In genomic region chr7:140033386-140033785, GRCm38 (mm10) we compare ENCODE assay signal across 27 mouse cellular contexts. TPM values are rescaled to one million over a fixed set of nuclear protein-coding genes. Genes with fewer than 3 reads are reported as not detected.
DNase-seq lines count a peak whose midpoint lies in the region; ATAC-seq lines count a peak whose summit lies in the region.
"Had no signal": no experiment of that assay in that cellular context is flagged by ENCODE, and none has a peak within 500 bp of the region (broad histone marks: within the 10 kb centered on the region; RNA-seq: fewer than 3 reads in every experiment).

No protein-coding gene starts in this region.

- intact Hi-C loops in heart, postnatal 14 days (cut with DNase I), result no loop called here

- peaks cover 7% of the 10 kb centered on the region for H3K9me3 ChIP-seq in megakaryocyte, embryonic 14.5 days
- H3K9me3 ChIP-seq: embryonic facial prominence, embryonic 13.5 days; embryonic facial prominence, embryonic 15.5 days; forebrain, embryonic 12.5 days had no signal

- H3K4me1 ChIP-seq in megakaryocyte, embryonic 14.5 days, result peaks cover 25% of the 10 kb centered on the region

- peak overlapping the region; percentile 13 for H3K4me3 ChIP-seq in megakaryocyte, embryonic 14.5 days (replicated peaks)
- H3K4me3 ChIP-seq: embryonic facial prominence, embryonic 13.5 days; embryonic facial prominence, embryonic 15.5 days; erythroblast, embryonic 14.5 days; forebrain, embryonic 10.5 days; forebrain, embryonic 12.5 days had no signal

- no peaks in the 10 kb centered on the region for H3K27me3 ChIP-seq in megakaryocyte, embryonic 14.5 days (replicated peaks)
- H3K27me3 ChIP-seq: embryonic facial prominence, embryonic 13.5 days; embryonic facial prominence, embryonic 15.5 days had no signal

- no peak for ATAC-seq in megakaryocyte, adult 5-6 weeks (ENCODE audit: poor library complexity, severe bottlenecking)
- ATAC-seq: forebrain, embryonic 14.5 days; forebrain, embryonic 16.5 days had no signal

- DNase-seq in heart, adult 11 months, result peak; percentile 76
- DNase-seq in heart, postnatal 14 days, result no peak
- peak; percentile 0 for DNase-seq in B cell, adult 2 months
- DNase-seq: adrenal gland, adult 2 months; adrenal gland, postnatal 10 days; adrenal gland, postnatal 25 days; cerebellum, adult 11 months; cerebellum, adult 18-20 months; cerebellum, adult 8-10 months; cerebellum, adult 9-11 months; cerebellum, postnatal 14 days; cerebellum, postnatal 36 days; embryo, embryonic 11 days had no signal

- peaks cover 68% of the 10 kb centered on the region for H3K36me3 ChIP-seq in megakaryocyte, embryonic 14.5 days (replicated peaks; ENCODE audit: low read length)

RNA-seq across cellular contexts. Expression of gene Zfp511, which starts 2.8 kb away (rescaled TPM):
- 10 to 100 TPM; 10.3 to 10.7 TPM for total RNA-seq in heart, postnatal 14 days (2021)
- 13.1 and 14.7 TPM in 2 replicates for polyA plus RNA-seq in megakaryocyte, embryonic 14.5 days (2012; ENCODE audit: insufficient read depth, low replicate concordance)
- total RNA-seq in megakaryocyte, adult 5-6 weeks (2015), result 32.2 and 34.0 TPM in 2 replicates
- 19.9 and 22.8 TPM in 2 replicates for total RNA-seq in megakaryocyte, adult 5-6 weeks (2017)

RNA-seq across cellular contexts. Expression of gene Tubgcp2, which starts 3.1 kb away (rescaled TPM):
- total RNA-seq in heart, postnatal 14 days (2021), result 10 to 100 TPM; 27.4 to 29.4 TPM
- 0.54 and 3.8 TPM in 2 replicates for polyA plus RNA-seq in megakaryocyte, embryonic 14.5 days (2012; ENCODE audit: insufficient read depth, low replicate concordance)
- total RNA-seq in megakaryocyte, adult 5-6 weeks (2015), result 17.8 and 18.8 TPM in 2 replicates
- total RNA-seq in megakaryocyte, adult 5-6 weeks (2017), result 29.7 and 36.7 TPM in 2 replicates

RNA-seq across cellular contexts. Expression of gene Msx3, which starts 15.5 kb away (rescaled TPM):
- not detected for total RNA-seq in heart, postnatal 14 days (2021)
- not detected in 2 replicates for polyA plus RNA-seq in megakaryocyte, embryonic 14.5 days (2012; ENCODE audit: insufficient read depth, low replicate concordance)
- total RNA-seq in megakaryocyte, adult 5-6 weeks (2015), result not detected in 2 replicates
- not detected in 2 replicates for total RNA-seq in megakaryocyte, adult 5-6 weeks (2017)
- total RNA-seq: adrenal gland, adult 2 months; adrenal gland, postnatal 10 days; adrenal gland, postnatal 25 days; adrenal gland, postnatal 4 days; common myeloid progenitor, adult 5-6 weeks; MEL had no signal
- polyA plus RNA-seq: adrenal gland, adult 2 months; embryonic facial prominence, embryonic 15.5 days; erythroblast, embryonic 14.5 days had no signal

RNA-seq across cellular contexts. Expression of gene Adam8, which starts 41.0 kb away (rescaled TPM):
- under 1 TPM; 0.93 TPM for total RNA-seq in heart, postnatal 14 days (2021)
- 7.8 and 22.3 TPM in 2 replicates for polyA plus RNA-seq in megakaryocyte, embryonic 14.5 days (2012; ENCODE audit: insufficient read depth, low replicate concordance)
- 35.0 and 43.7 TPM in 2 replicates for total RNA-seq in megakaryocyte, adult 5-6 weeks (2015)
- total RNA-seq in megakaryocyte, adult 5-6 weeks (2017), result 39.3 and 51.1 TPM in 2 replicates

RNA-seq across cellular contexts. Expression of gene Caly, which starts 49.0 kb away (rescaled TPM):
- not detected for total RNA-seq in heart, postnatal 14 days (2021)
- 0.22 and 5.4 TPM in 2 replicates for polyA plus RNA-seq in megakaryocyte, embryonic 14.5 days (2012; ENCODE audit: insufficient read depth, low replicate concordance)
- total RNA-seq in megakaryocyte, adult 5-6 weeks (2015), result not detected in 2 replicates
- not detected in 2 replicates for total RNA-seq in megakaryocyte, adult 5-6 weeks (2017)
- total RNA-seq: common myeloid progenitor, adult 5-6 weeks; ES-E14; MEL had no signal
- polyA plus RNA-seq: C2C12 had no signal

Comparison
In these comparisons a context has a peak if more than half of its experiments do, and no peak if none do; other contexts are left out.
1. DNase-seq: peak in heart, adult 11 months (single experiment) and B cell, adult 2 months (2 of 2); none in heart, postnatal 14 days (0 of 2).